Mouse (Mus musculus): ENCODE data around the gene Etfbkmt. TPM values are rescaled to one million over a fixed set of nuclear protein-coding genes. Genes with fewer than 3 reads are reported as not detected.
"Not testable (repeated sequence)": the region's sequence is repeated elsewhere in the genome, so short reads cannot be mapped to it uniquely, and the experiment has no call there.

The Etfbkmt gene
- 22.7 and 28.6 TPM in 2 replicates for total RNA-seq (2017)

DNA sequence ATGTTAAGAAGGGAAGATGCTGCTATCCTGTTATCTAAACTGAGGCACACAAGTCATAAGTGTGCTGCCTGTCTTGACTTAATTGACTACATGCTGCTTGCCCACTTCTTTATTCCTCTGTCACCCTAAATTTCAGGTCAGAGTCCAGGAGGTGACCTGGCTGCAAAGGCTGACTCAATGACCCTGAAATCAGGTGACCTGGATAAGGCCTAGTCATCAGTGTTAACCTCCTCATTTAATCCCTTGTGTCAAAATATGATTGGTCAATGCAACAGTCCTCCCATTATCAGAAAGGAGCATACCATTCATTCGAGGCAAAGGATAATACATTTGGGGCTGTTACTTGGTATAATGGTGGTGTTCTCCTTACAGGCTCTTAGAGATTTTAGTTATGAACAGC, at the start of gene Etfbkmt:
TSS of gene Etfbkmt (plus strand) at position 379 of the 400 bp plus-strand sequence.
- ATAC-seq (ENCODE audit: extremely low read depth, insufficient number of reproducible peaks, low FRiP score, poor library complexity, severe bottlenecking) = no peak

DNA sequence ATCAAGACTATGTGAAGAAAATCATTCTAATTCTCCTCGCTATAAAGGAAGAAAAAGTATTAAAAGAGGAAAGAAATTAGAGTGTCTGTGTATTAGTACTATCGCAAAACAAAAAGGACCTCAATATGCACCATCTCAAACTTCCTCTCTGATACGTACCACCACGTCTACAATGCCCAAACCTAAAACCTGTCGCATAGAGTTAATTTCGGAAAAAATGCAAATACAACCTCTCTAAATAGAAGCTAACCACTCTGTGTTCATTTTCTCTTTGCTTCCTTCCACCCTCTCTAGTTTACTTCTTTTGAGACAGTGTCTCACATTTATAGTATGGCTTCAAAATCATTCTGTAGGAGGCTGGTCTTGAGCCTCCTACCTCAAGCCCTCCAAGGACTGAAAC, 47.2 kb upstream of the Etfbkmt start:
- peak; percentile 55 for ATAC-seq (ENCODE audit: extremely low read depth, insufficient number of reproducible peaks, low FRiP score, poor library complexity, severe bottlenecking)

- ATAC-seq (ENCODE audit: extremely low read depth, insufficient number of reproducible peaks, low FRiP score, poor library complexity, severe bottlenecking) = no peak
These were observed 46.2 kb upstream of the Etfbkmt start for GRCm38 (mm10) chr6:149093465-149093864.

DNA sequence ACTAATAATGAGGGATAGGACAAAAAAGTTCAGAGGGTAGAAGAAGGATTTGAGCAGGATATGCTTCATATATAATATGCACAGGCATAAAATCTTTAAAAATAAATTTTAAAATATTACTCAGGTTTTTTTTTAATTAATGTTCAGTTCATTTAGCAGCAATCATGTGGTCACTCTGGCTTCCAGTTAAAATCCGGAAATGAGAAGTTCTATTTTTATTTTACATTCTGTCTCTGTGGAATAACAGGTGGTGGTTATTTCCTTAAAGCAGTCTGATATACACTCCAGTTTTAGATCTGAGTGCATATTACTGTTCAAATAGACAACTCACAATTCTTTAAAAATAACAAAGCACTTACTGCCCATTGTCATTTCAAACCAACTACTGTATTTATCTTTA, 45.1 kb upstream of the Etfbkmt start:
- no peak for ATAC-seq (ENCODE audit: extremely low read depth, insufficient number of reproducible peaks, low FRiP score, poor library complexity, severe bottlenecking)

- ATAC-seq (ENCODE audit: extremely low read depth, insufficient number of reproducible peaks, low FRiP score, poor library complexity, severe bottlenecking) = no peak
These were observed 44.3 kb upstream of the Etfbkmt start for GRCm38 (mm10) chr6:149095389-149095788.

DNA sequence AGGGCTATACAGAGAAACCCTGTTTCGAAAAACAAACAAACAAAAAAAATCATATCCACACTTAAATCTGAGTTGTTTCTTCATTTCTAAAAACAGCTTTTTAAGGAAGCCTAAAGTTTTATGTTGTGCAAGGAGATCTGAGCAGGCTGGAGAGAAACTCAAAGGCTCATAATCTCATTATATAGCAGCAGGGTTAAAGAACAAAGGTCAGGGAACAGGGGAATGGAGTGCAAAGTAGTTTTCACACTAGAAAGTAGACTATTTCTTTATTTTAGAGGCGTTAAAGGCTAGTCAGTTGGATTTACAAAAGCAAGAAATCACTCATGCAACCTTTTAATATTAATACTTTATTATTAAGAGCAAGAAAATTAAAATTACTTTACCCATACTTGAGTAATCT, 43.4 kb upstream of the Etfbkmt start:
- ATAC-seq (ENCODE audit: extremely low read depth, insufficient number of reproducible peaks, low FRiP score, poor library complexity, severe bottlenecking) = no peak

GRCm38 (mm10) chr6:149097276-149097675, 42.4 kb upstream of the Etfbkmt start:
- ATAC-seq (ENCODE audit: extremely low read depth, insufficient number of reproducible peaks, low FRiP score, poor library complexity, severe bottlenecking) = no peak

GRCm38 (mm10) chr6:149098993-149099392, 40.7 kb upstream of the Etfbkmt start:
- ATAC-seq (ENCODE audit: extremely low read depth, insufficient number of reproducible peaks, low FRiP score, poor library complexity, severe bottlenecking) = no peak

DNA sequence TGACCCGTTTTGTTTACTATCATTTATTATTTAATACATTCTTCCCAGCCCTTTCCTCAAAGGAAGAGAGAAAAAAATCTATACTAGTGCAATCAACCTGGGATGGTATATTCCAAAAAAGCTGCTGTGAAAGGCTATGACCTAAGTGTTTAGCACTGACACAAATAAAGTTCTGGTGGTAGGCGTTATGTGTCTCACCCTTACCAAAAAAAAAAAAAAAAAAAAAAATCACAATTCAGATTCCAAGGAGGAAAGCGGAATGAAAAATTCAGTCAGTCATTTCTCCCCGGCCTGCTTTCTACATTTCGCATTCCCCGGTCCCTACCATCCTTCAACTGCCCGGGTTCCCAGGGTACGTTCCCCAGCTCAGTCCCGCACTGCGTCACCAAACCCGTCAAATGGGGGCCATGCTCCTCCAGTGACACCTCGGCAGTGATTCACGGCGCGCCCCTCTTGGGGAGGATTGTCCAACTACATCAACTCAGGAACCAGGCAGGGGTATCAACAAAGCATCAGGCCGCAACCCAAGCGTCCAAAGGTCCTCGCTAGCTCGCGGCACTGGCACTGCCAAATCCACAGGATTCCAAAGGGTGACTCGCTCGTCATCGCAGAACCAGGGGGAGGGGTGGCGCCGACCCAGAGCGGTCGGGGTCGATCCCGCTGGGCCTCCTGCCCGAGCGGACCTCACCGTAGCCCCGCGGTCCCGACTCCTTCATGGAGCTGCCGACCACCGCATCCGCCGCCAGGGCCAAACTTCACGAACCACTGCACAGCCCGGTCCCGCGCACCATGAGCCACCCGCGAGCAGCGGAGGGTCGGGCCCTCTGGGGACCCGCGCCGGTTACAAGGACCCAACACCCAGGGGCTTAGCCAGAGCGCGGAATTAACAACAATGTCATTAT, 39.2 kb upstream of the Etfbkmt start:
- peak; percentile 50; the same call in 1 of the 2 replicates for ATAC-seq (ENCODE audit: extremely low read depth, insufficient number of reproducible peaks, low FRiP score, poor library complexity, severe bottlenecking)

GRCm38 (mm10) chr6:149101076-149101942, 38.3 kb upstream of the Etfbkmt start, which contains the start of gene Dennd5b:
Gene Dennd5b, minus strand, starts transcription at chr6:149101680.
- ATAC-seq (ENCODE audit: extremely low read depth, insufficient number of reproducible peaks, low FRiP score, poor library complexity, severe bottlenecking) = peak; percentile 21

DNA sequence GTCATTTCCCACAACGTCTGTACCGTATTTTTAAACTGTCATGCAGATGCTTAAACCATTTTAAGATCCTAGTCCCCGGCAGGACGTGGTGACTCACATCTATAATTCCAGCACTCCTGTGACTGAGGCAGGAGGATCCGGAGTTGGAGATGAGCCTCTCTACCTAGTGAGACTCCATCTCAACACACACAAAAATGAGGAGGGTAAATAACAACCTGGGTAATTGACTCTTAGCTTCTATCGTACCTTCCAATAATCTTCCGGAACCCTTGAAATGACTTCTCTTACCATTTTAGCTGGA, 37.8 kb upstream of the Etfbkmt start:
- no peak for ATAC-seq (ENCODE audit: extremely low read depth, insufficient number of reproducible peaks, low FRiP score, poor library complexity, severe bottlenecking)

DNA sequence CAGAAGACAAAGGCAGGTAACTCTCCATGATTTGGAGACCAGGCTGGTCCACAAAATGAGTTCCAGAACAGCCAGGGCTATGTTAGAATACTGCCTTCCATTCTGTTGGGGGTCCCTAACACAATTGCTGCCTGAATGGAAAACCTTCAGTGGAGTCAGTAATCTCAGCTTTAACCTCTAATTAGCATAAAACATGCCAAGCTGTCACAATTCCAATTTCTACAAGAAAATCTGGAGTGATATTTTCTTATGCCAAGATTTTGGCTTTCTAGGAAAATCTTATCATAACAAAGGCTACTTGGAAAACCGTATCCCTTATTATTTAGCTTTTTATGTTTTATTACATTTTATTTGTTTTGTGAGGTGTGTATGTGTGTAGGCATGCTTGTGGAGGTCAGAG, 36.2 kb upstream of the Etfbkmt start:
- no peak for ATAC-seq (ENCODE audit: extremely low read depth, insufficient number of reproducible peaks, low FRiP score, poor library complexity, severe bottlenecking)

- ATAC-seq (ENCODE audit: extremely low read depth, insufficient number of reproducible peaks, low FRiP score, poor library complexity, severe bottlenecking) = no peak
These were observed 32.0 kb upstream of the Etfbkmt start for GRCm38 (mm10) chr6:149107615-149108014.

- ATAC-seq (ENCODE audit: extremely low read depth, insufficient number of reproducible peaks, low FRiP score, poor library complexity, severe bottlenecking) = no peak
These were observed 30.7 kb upstream of the Etfbkmt start for GRCm38 (mm10) chr6:149108909-149109308.

DNA sequence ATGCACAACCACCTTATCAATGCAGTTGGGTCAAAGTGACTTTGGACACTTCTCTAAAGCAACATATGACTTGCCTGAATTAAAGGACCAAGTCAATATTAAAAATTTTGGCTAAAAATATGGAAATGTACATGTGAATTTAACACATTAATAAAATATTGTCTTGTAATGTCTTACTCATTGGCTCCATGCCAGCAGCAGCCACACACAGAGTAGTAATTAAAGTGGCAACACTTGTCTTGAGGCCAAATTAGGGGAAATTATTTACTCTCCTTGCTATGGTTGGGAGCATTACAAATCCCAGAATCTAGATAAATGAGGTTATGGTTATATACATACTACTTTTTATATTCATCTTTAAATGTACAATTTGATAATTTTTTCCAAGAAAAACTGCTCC, 22.7 kb upstream of the Etfbkmt start:
- no peak for ATAC-seq (ENCODE audit: extremely low read depth, insufficient number of reproducible peaks, low FRiP score, poor library complexity, severe bottlenecking)

DNA sequence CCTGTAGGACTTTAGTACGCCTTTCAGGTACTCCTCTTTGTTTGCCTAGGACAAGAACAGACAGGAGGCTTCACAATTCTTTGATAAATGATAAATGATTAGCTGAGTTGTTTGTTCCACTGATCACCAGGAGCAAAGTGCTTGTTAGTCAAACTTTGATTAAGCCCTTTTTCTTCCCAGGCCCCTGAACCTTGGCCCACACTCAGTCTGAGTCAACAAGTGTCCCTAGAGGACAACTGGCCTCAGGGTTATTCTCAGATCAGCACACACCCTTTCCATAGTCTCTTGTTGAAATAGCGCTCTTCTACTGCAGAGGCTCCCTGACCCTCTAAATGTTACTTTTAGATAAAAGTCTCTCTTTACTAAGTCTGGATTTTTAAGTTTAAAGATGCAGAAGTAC, 20.7 kb upstream of the Etfbkmt start:
- no peak for ATAC-seq (ENCODE audit: extremely low read depth, insufficient number of reproducible peaks, low FRiP score, poor library complexity, severe bottlenecking)

GRCm38 (mm10) chr6:149119853-149120252, 19.8 kb upstream of the Etfbkmt start:
- peak; percentile 94 for ATAC-seq (ENCODE audit: extremely low read depth, insufficient number of reproducible peaks, low FRiP score, poor library complexity, severe bottlenecking)

- no peak for ATAC-seq (ENCODE audit: extremely low read depth, insufficient number of reproducible peaks, low FRiP score, poor library complexity, severe bottlenecking)
These were observed 16.6 kb upstream of the Etfbkmt start for GRCm38 (mm10) chr6:149123042-149123441.

DNA sequence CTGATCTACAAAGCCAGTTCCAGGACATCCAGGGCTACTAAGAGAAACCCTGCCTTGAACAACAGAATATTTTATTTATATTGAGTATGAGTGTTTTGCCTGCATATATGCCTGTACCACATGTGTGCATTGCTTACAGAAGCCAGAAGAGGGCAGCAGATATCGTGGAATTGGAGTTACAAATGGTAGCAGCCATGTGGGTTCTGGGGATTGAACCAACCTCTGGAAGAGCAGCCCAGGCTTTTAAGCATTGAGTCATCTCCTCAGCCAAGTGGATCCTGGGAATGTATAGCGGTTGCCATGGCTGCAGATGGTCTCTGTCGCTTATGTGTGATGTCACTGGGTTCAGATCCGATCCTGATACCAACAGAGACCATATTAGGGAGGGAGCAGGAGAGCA, 13.0 kb upstream of the Etfbkmt start:
- ATAC-seq (ENCODE audit: extremely low read depth, insufficient number of reproducible peaks, low FRiP score, poor library complexity, severe bottlenecking) = peak; percentile 74; the same call in 1 of the 2 replicates

GRCm38 (mm10) chr6:149129870-149130269, 9.8 kb upstream of the Etfbkmt start, which contains the start of gene Gm10203:
Gene Gm10203, plus strand, starts transcription at chr6:149130170.
- not testable (repeated sequence) for ATAC-seq (ENCODE audit: extremely low read depth, insufficient number of reproducible peaks, low FRiP score, poor library complexity, severe bottlenecking)

Data from neutrophil, adult 5-6 weeks (primary cell).